Mouse (Mus musculus): ENCODE data around the gene Calcrl.

- TF ChIP-seq CTCF (IDR thresholded peaks at IDR 0.05; ENCODE audit: low read depth) (peak; percentile 70), EP300 (IDR thresholded peaks at IDR 0.05; ENCODE audit: low read depth) (no peak)
Measured at GRCm38 (mm10) chr2:84454051-84454450, 28.8 kb upstream of the Calcrl start.

Measured in liver, postnatal 0 days (tissue).